Mouse (Mus musculus): ENCODE measurements around the gene Vamp5.

DNA sequence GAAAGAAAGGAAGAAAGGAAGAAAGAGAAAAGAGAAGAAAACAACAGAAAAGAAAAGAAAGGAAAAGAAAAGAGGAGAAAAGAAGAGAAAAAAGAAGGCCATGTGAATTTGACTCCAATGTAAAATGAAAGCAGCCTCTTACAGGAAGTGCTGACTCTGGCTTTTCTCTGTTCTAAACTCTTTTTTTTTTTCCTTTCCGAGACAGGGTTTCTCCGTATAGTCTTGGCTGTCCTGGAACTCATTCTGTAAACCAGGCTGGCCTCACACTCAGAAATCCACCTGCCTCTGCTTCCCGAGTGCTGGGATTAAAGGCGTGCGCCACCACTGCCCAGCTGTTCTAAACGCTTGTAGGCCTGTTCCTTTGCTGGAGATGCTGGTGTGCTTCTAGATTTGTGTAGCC, 2.2 kb upstream of the Vamp5 start:
- no peak for TF ChIP-seq POLR2A (IDR thresholded peaks at IDR 0.05; ENCODE audit: control insufficient read depth, low read depth, low read length)
- TF ChIP-seq CTCF (IDR thresholded peaks at IDR 0.05; ENCODE audit: control insufficient read depth, insufficient read depth, insufficient replicate concordance, low read depth, low read length) = no peak
